Mouse (Mus musculus) cerebellum, postnatal 4 days (tissue): ENCODE data around the gene Trim9.

Experiments
- DNase-seq, 2 experiments: peaks; one replicate each; pipeline ENCODE4 v3.0.0; 2022; ENCODE audit warnings: low spot score in 2 of 2, mixed read lengths in 1 of 2

The Trim9 gene

GRCm38 (mm10) chr12:70326393-70326792 is 21.0 kb downstream of the Trim9 start:
- DNase-seq, result no peak

- no peak for DNase-seq
Measured at GRCm38 (mm10) chr12:70325826-70326225, 21.6 kb downstream of the Trim9 start.

DNA sequence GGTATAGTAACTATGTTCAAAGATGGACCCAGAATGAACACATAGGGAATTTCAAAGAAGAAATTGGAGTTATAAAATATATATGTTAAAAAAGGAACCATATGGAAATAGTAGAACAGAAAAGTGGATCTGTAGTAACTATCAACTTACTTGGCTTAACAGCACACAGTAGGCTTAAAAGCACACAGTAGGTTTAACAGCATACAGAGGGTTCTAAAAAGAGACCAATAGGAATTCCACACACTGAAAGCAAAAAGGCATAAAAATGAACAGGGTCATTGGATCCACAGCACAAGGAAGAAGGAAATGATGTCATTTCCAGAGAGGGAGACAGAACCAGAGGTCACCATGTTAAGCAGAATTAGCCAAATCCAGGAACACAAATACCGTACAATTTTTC is 24.6 kb downstream of the Trim9 start:
- DNase-seq, result no peak

GRCm38 (mm10) chr12:70316147-70316546 is 31.3 kb downstream of the Trim9 start:
- DNase-seq, result no peak

DNA sequence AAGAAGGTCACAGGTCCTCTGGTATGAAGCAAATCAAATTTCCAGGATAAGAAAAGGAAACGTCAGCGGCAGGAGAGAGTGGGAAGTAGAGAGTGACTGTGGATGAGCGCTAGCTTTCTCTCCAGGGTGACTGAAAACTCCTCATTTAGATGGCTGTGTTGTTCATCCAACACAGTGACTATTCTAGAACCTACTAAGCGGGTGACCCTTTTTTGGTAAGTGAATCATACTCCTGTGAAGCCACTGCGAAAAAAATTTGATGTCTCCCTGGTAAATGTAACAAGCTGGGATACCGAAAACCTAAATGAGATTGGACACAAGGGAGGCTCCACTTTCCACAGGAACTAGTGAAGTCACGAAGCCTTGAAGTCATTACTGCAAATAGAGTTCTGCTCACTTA is 39.5 kb downstream of the Trim9 start:
- no peak for DNase-seq

DNA sequence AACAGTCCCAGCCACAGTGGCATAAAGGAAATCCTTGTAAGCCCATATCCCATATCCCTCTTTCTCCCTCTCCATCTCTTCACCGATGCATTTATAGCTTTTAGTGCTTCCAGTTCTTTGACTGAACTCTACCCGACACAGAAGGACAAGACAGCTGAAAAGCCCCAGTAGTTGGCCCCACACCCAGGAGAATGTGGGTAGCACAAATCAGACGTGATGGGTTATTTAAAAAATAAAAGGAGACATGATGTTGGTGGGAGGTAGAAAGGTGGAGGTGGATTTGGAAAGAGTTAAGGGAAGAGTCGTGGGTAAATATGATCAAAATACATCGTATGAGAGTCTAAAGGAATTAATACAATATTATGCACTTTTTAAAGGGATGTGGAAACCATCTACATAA is 40.4 kb downstream of the Trim9 start:
- DNase-seq, result no peak

DNA sequence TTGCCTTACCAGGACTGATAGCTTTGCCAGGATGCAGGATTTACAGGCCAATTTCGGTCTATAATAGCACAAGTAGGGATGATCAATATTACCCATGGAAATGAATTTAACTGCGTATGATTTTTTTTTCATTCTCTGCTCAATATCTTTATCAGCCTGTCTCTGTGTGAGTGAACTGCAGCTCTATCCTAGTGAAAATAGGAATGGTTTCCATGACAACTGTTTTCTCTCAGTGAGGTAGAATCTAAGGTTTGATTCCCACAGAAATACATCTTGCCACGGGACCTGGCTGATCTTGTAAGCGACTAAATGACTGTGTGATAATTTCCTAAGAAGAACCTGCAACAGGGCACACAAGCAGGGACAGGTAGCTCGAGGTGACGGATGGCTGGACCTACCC is 43.4 kb downstream of the Trim9 start:
- DNase-seq, result no peak

DNA sequence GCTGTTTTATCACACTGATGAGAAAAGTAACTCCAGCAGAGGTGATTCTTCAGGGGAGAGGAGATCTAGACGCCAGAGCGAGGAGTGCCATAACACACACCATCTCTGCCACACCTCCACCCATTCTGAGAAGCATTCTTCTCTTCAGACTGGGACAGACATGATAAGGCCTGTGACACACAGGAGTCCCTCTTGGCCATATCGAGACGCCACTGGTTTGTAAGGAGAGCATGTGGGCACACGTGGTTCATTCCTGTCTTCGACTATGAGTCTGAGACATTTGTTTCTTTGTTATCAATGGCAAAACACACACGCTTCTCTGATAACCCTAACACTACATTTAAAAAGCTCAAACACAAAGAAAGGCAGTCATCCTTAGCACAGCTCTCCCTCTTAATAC is 43.9 kb downstream of the Trim9 start:
- no peak for DNase-seq

- no peak for DNase-seq
Measured at GRCm38 (mm10) chr12:70302022-70302720, 45.2 kb downstream of the Trim9 start.

DNA sequence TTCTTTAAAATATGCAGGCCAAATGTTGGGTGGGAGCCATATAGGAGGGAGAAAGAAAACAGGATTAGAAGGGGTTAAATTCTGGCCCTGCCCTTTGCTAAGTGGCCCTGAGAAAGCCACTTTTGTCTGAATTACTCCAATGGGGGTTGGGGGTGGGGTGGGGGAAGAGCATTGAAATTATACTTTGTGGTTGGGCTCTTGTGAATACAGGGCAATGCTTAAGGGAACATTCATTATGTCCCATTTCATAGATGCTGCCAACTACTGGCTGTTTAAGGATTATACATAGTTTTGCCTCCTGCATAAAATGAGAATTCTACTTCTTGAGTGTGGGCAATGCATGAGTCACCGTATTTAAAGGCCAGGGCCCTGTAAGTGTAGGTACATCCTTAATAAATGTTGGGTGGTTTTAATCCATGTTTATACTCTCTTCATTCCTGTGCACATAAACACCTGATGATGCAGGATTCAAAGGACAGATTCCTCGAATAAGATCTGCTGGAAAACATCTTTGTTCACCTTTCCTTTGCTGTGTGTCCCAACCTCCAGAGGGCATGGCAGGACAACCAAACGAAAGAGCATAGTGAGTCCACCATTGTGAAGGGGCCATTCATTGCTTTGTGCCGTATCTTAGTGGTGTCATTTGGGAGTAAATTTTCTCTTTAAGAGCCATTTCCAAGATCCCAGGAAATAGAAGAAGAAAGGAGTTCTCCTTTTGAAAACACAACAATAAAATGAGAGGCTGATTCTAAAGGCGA is 53.3 kb downstream of the Trim9 start:
- DNase-seq, result no peak

DNA sequence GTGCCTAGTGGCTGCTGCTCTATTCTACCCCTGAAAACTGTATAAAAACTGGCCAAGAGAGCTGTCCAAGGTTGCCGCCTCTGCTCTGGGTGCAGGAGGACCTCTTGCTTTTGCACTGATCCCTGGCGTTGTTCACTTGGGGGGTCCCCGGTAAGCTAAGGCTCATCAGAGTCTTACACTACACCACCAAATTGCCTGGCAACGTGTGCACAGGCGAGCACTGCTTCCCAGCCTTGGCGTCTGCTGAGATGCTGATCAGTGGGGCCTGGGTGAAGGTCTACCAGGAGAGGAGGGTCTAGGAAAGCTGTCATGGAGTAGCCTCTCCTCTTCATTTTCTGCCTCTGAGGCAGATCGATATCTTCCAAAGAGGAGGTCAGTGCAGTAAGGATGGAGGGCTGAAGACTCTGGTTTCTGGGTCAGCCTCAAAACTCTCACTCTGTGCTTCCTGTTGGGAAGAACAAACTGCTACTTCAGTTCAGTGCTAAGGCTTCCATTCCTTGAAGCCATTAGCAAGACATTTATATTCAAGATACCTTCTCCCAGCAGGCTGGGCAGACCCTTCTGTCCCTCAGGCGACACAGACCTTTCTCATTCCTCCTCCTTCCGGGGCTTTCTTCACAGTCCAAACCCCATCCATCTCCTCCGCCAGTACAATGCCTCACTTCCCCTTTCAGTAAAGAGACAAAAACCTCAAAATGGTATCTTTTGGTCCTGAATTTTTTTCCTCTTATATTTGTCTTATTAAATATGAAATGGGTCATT is 54.1 kb downstream of the Trim9 start:
- DNase-seq, result no peak

DNA sequence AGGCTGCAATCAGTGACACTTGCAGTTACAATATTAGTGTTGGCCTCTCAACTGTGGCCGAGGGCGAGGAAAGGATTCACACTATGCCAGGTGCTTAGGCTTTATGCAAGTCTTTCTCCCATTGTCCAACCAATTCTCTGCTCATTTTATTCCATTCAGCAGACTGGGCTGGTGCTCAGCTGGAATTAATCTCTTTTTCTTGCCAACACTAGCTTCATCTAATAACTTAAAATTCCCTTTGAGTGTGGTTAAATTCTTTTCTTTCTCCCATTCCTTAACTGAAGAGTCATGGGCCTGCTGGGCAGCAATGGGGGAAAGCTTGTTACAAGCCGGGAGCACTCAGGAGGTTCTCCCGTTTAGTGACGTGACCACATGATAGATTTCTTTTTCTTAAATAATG is 61.9 kb downstream of the Trim9 start:
- no peak for DNase-seq

- no peak for DNase-seq
Measured at GRCm38 (mm10) chr12:70284979-70285378, 62.4 kb downstream of the Trim9 start.

DNA sequence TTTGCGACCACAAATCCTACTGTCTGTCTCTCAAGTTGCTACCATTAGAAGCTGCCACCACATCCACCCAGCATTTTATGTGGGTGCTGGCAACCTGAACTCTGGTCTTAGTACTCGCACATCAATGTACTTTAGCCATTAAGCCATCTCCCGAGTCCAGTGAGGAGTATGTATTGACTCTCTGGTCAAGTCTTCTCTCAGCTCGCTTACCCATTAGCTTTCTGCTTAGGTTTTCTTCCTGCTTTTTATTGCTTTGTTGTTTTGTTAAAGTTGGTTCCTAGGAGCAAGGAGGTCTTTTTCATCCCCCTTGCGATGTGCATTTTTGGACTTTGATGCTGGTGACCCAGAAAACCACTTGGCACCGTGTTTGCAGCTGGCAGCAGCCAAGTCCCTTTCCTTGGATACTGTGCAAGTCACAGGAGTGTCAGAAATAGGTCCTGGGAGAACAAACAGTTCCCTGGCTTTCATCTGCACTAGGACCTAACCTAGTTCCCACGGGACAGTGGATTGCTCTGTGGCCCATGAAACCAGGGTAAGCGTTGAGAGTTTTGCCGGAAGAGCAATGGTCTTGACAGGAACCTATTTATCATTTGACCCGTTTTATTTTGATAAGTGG is 64.2 kb downstream of the Trim9 start:
- DNase-seq, result no peak

DNA sequence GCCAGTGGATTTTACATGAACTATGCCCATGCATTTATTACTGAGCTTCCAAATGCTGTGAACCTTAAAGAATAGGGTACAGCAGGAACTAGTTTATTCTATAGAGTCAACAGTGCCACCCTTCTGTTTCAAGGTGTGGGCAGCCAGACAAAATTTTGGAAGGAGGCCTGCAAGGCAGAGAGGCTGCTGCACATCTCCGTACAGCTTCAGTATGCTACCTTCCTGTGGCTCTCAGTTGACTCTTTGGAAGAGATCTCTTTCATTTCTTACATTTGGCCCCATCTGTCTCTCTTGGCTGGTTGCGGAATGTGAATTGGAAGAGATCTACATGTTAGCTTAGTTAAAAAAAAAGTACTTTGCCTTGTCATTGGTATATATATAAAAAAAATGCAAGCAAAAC is 66.5 kb downstream of the Trim9 start:
- DNase-seq, result no peak

GRCm38 (mm10) chr12:70280381-70280780 is 67.0 kb downstream of the Trim9 start:
- DNase-seq, result no peak

- DNase-seq, result no peak
Measured at GRCm38 (mm10) chr12:70277071-70277939, 70.1 kb downstream of the Trim9 start.

- no peak for DNase-seq
Measured at GRCm38 (mm10) chr12:70269724-70270123, 77.7 kb downstream of the Trim9 start.

DNA sequence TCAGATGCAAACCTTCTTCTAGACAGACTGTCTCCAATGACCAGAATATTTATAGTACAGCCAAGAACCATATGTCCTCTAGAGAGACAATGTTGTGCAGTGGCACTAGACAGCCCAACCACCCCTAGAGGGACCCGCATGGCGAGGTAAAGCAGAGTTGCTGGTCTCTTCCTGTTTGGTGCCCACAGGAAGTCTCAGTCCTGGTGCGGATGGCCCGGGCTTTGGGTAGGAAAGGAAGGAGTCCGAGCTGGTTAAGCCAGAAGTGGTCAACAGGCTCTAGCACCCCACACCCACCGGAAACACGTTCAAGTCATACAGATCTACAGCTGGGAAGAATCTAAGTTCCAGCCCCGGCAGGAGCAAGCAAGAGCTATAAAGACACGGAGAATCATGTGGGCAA is 80.1 kb downstream of the Trim9 start:
- no peak for DNase-seq

DNA sequence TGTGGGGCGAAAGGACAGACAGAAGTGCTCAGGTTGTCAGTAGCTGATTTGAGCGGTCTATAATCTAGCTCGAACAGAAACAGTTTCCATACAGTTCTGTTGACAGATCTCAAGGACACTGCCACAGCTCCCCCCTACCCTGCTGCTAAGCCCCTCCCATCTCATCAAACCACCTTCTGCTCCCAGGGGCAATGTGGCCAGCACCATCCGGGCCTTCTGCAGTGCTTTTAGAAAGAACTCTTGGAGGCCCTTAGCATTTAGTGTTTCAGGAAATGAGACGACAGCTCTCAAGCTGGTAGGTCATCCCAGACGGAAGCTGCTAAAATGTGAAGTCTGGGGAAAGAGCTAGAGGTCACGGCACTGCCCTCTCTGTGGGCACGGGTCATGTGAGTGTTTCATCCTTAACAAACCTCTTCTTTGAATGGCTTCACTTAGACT is 80.9 kb downstream of the Trim9 start:
- DNase-seq, result no peak

DNA sequence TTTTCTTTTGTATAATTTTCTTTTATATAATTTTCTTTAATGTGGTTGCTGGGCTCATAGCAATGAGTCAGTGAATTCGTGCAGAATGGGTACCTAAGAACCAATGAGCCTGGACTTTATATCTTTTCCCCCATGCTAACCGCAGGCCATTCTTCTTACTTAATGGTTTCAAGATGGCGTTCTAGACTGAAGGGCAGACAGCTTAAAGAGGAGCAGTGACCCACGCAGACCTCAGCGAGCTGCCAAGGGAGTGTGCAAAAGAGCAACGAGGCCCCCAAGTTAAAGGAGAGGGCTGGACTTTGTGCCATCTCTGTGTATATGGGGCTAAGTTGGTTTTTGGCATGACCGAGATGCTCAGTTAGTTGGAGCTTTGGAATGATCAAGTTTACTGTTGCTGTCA is 83.7 kb downstream of the Trim9 start:
- DNase-seq, result no peak
